Mouse (Mus musculus) E14TG2a.4 (cell line): ENCODE results near the gene Togaram1.

Experiments
- H3K27me3 ChIP-seq: 2 replicates; pipeline ENCODE4 v1.6.1; 2014; ENCODE audit warnings: low read length, control low read depth; ENCODE audit not compliant: insufficient read depth
- H3K36me3 ChIP-seq: 2 replicates; pipeline ENCODE4 v1.6.1; 2014; ENCODE audit warnings: low read length, control low read depth; ENCODE audit not compliant: insufficient read depth
- H3K4me1 ChIP-seq: replicated peaks from 2 replicates; pipeline ENCODE4 v1.6.1; 2014; ENCODE audit warnings: low read depth, low read length, control low read depth
- H3K4me3 ChIP-seq: replicated peaks from 2 replicates; pipeline ENCODE4 v1.5.1; 2014; ENCODE audit warnings: mild to moderate bottlenecking, low read length
- H3K9me3 ChIP-seq: 2 replicates; pipeline ENCODE4 v1.6.1; 2014; ENCODE audit warnings: low read length, control low read depth
- CTCF ChIP-seq: conservative IDR thresholded peaks from 2 replicates; pipeline ENCODE4 v1.5.1; 2014; ENCODE audit warnings: low read length
- NANOG ChIP-seq: IDR thresholded peaks from 2 replicates; pipeline ENCODE4 v1.6.1; 2014; ENCODE audit warnings: borderline replicate concordance, low read length, mixed read lengths
- POU5F1 ChIP-seq: IDR thresholded peaks from 2 replicates; pipeline ENCODE4 v1.6.1; 2014; ENCODE audit warnings: low read length, borderline replicate concordance

The Togaram1 gene

GRCm38 (mm10) chr12:65068409-65068808 is 102.8 kb downstream of the Togaram1 start:
- Histone ChIP-seq H3K27me3 (no peaks in the 10 kb centered on the region), H3K4me1 (peaks cover 40% of the 10 kb centered on the region)
- no peak for TF ChIP-seq CTCF
- no peak for TF ChIP-seq NANOG
- TF ChIP-seq POU5F1, result no peak

More at GRCm38 (mm10) chr12:65068409-65068808, 102.8 kb downstream of the Togaram1 start:
- H3K36me3 ChIP-seq, result peaks cover 86% of the 10 kb centered on the region
- H3K9me3 ChIP-seq, result no peaks in the 10 kb centered on the region
- no peak overlapping the region for H3K4me3 ChIP-seq
